19 mouse cellular contexts compared by ENCODE assay signal in genomic region chr9:49681848-49682469, GRCm38 (mm10).
A peak's percentile ranks its signal among the peaks of the same experiment; 100 is the strongest.
DNase-seq lines count a peak whose midpoint lies in the region; ATAC-seq and TF ChIP-seq lines count a peak whose summit lies in the region.
"Had no signal": no experiment of that assay in that cellular context is flagged by ENCODE, and none has a peak within 500 bp of the region (broad histone marks: within the 10 kb centered on the region; RNA-seq: fewer than 3 reads in every experiment).

No protein-coding gene starts in this region.

- peak; percentile 68 for DNase-seq in midbrain, embryonic 11.5 days (ENCODE audit: low spot score, missing footprints)
- DNase-seq in midbrain, embryonic 14.5 days, result no peak
- peak; percentile 83 for DNase-seq in kidney, adult 2 months
- peak; percentile 71 for DNase-seq in kidney, postnatal 14 days
- DNase-seq in forebrain, embryonic 14.5 days (ENCODE audit: low spot score), result no peak
- no peak for DNase-seq in ovary, postnatal 14 days (ENCODE audit: low spot score)
- DNase-seq: adrenal gland, adult 8-10 months; B cell, adult 2 months; cerebellum, adult 11 months; cerebellum, postnatal 14 days; gastrocnemius, postnatal 36 days; heart, postnatal 10 days; layer of hippocampus, adult 9-11 months; lung, embryonic 14.5 days had no signal

- H3K36me3 ChIP-seq in midbrain, embryonic 11.5 days (ENCODE audit: control insufficient read depth, insufficient read depth, low read length), result no peaks in the 10 kb centered on the region
- H3K36me3 ChIP-seq in midbrain, embryonic 14.5 days (ENCODE audit: control insufficient read depth, insufficient read depth, low read length), result no peaks in the 10 kb centered on the region
- no peaks in the 10 kb centered on the region for H3K36me3 ChIP-seq in kidney, adult 2 months (ENCODE audit: control insufficient read depth, insufficient read depth, low read length)
- no peaks in the 10 kb centered on the region for H3K36me3 ChIP-seq in neural tube, embryonic 15.5 days
- H3K36me3 ChIP-seq in forebrain, embryonic 14.5 days (ENCODE audit: control insufficient read depth, insufficient read depth, low read length), result no peaks in the 10 kb centered on the region
- H3K36me3 ChIP-seq: heart, embryonic 10.5 days; intestine, embryonic 15.5 days had no signal

- WGBS in midbrain, embryonic 11.5 days, result 86% methylated on average over 7 of the region's 7 CpGs
- 82% methylated on average over 7 of the region's 7 CpGs for WGBS in midbrain, embryonic 14.5 days
- WGBS in kidney, adult 2 months, result 38% methylated on average over 7 of the region's 7 CpGs
- WGBS in neural tube, embryonic 15.5 days, result 40% methylated on average over 7 of the region's 7 CpGs
- 77% methylated on average over 7 of the region's 7 CpGs for WGBS in forebrain, embryonic 14.5 days

- no peak for TF ChIP-seq CTCF in kidney, adult 2 months (conservative IDR thresholded peaks at IDR 0.05; ENCODE audit: insufficient read depth, insufficient read length, low read depth, low read length)

- no peak overlapping the region for H3K4me3 ChIP-seq in midbrain, embryonic 11.5 days (ENCODE audit: low read depth, low read length)
- no peak overlapping the region for H3K4me3 ChIP-seq in midbrain, embryonic 14.5 days (replicated peaks; ENCODE audit: low read depth, low read length)
- H3K4me3 ChIP-seq in kidney, adult 2 months (ENCODE audit: insufficient read depth, low read depth, low read length), result no peak overlapping the region
- no peak overlapping the region for H3K4me3 ChIP-seq in neural tube, embryonic 15.5 days (replicated peaks)
- no peak overlapping the region for H3K4me3 ChIP-seq in forebrain, embryonic 14.5 days (ENCODE audit: low read depth, low read length)
- H3K4me3 ChIP-seq: heart, embryonic 10.5 days; intestine, embryonic 15.5 days had no signal

- ATAC-seq in midbrain, embryonic 11.5 days (ENCODE audit: low FRiP score), result no peak
- ATAC-seq in midbrain, embryonic 14.5 days (ENCODE audit: low FRiP score, low TSS enrichment), result no peak
- peak; percentile 58; the same call in 1 of the 2 replicates for ATAC-seq in neural tube, embryonic 15.5 days (ENCODE audit: low FRiP score)
- ATAC-seq in forebrain, embryonic 14.5 days, result no peak
- ATAC-seq: intestine, embryonic 15.5 days had no signal

- H3K9ac ChIP-seq in midbrain, embryonic 11.5 days (ENCODE audit: low read length), result no peak overlapping the region
- H3K9ac ChIP-seq in midbrain, embryonic 14.5 days (replicated peaks; ENCODE audit: low read length), result no peak overlapping the region
- no peak overlapping the region for H3K9ac ChIP-seq in neural tube, embryonic 15.5 days (replicated peaks)
- no peak overlapping the region for H3K9ac ChIP-seq in forebrain, embryonic 14.5 days (ENCODE audit: low read length)
- H3K9ac ChIP-seq: intestine, embryonic 15.5 days; lung, embryonic 14.5 days had no signal

- H3K4me2 ChIP-seq in midbrain, embryonic 11.5 days, result no peak overlapping the region
- no peak overlapping the region for H3K4me2 ChIP-seq in midbrain, embryonic 14.5 days (ENCODE audit: low read length)
- no peak overlapping the region for H3K4me2 ChIP-seq in neural tube, embryonic 15.5 days
- no peak overlapping the region for H3K4me2 ChIP-seq in forebrain, embryonic 14.5 days (ENCODE audit: low read length)
- H3K4me2 ChIP-seq: intestine, embryonic 15.5 days; liver, embryonic 11.5 days; lung, embryonic 14.5 days had no signal

- 0 out of 2 replicates have a peak, but pooled peaks cover 3% of the 10 kb centered on the region for H3K4me1 ChIP-seq in midbrain, embryonic 11.5 days (ENCODE audit: control insufficient read depth, insufficient read depth, low read length)
- peaks cover 12% of the 10 kb centered on the region for H3K4me1 ChIP-seq in midbrain, embryonic 14.5 days (ENCODE audit: control insufficient read depth, insufficient read depth, low read length)
- peaks cover 30% of the 10 kb centered on the region for H3K4me1 ChIP-seq in kidney, adult 2 months (ENCODE audit: control insufficient read depth, insufficient read depth, low read length)
- peaks cover 71% of the 10 kb centered on the region for H3K4me1 ChIP-seq in neural tube, embryonic 15.5 days
- peaks cover 8% of the 10 kb centered on the region for H3K4me1 ChIP-seq in forebrain, embryonic 14.5 days (ENCODE audit: control insufficient read depth, insufficient read depth, low read length)

- H3K27ac ChIP-seq in midbrain, embryonic 11.5 days (ENCODE audit: low read depth, low read length), result no peak overlapping the region
- H3K27ac ChIP-seq in midbrain, embryonic 14.5 days (replicated peaks; ENCODE audit: low read depth, low read length), result no peak overlapping the region
- H3K27ac ChIP-seq in kidney, adult 2 months (ENCODE audit: insufficient read depth, low read depth, low read length), result peak overlapping the region; percentile 54; the same call in 1 of the 2 replicates
- H3K27ac ChIP-seq in neural tube, embryonic 15.5 days (replicated peaks), result peak overlapping the region; percentile 4; the same call in 1 of the 2 replicates
- H3K27ac ChIP-seq in forebrain, embryonic 14.5 days (ENCODE audit: low read depth, low read length), result no peak overlapping the region
- H3K27ac ChIP-seq: heart, embryonic 10.5 days; intestine, embryonic 15.5 days; macrophage had no signal

- no peaks in the 10 kb centered on the region for H3K9me3 ChIP-seq in midbrain, embryonic 11.5 days (ENCODE audit: control insufficient read depth, low read length)
- no peaks in the 10 kb centered on the region for H3K9me3 ChIP-seq in midbrain, embryonic 14.5 days (ENCODE audit: control insufficient read depth, low read length)
- no peaks in the 10 kb centered on the region for H3K9me3 ChIP-seq in neural tube, embryonic 15.5 days (replicated peaks)
- no peaks in the 10 kb centered on the region for H3K9me3 ChIP-seq in forebrain, embryonic 14.5 days (replicated peaks; ENCODE audit: control insufficient read depth, low read length)
- H3K9me3 ChIP-seq: heart, embryonic 10.5 days; intestine, embryonic 15.5 days had no signal

- TF ChIP-seq POLR2A in kidney, adult 2 months (IDR thresholded peaks at IDR 0.05; ENCODE audit: low read depth, low read length), result no peak

- H3K27me3 ChIP-seq in midbrain, embryonic 11.5 days (ENCODE audit: control insufficient read depth, insufficient read depth, low read length), result no peaks in the 10 kb centered on the region
- H3K27me3 ChIP-seq in midbrain, embryonic 14.5 days (ENCODE audit: control insufficient read depth, insufficient read depth, low read length), result no peaks in the 10 kb centered on the region
- no peaks in the 10 kb centered on the region for H3K27me3 ChIP-seq in kidney, adult 2 months (replicated peaks; ENCODE audit: control insufficient read depth, insufficient read depth, low read length)
- H3K27me3 ChIP-seq in neural tube, embryonic 15.5 days (replicated peaks), result no peaks in the 10 kb centered on the region
- no peaks in the 10 kb centered on the region for H3K27me3 ChIP-seq in forebrain, embryonic 14.5 days (replicated peaks; ENCODE audit: control insufficient read depth, insufficient read depth, low read length)
- H3K27me3 ChIP-seq: intestine, embryonic 15.5 days had no signal

Comparison
In these comparisons a context has a peak if more than half of its experiments do, and no peak if none do; other contexts are left out.
1. DNase-seq: peak in midbrain, embryonic 11.5 days (single experiment), kidney, adult 2 months (single experiment) and kidney, postnatal 14 days (single experiment); none in midbrain, embryonic 14.5 days (single experiment), forebrain, embryonic 14.5 days (single experiment) and ovary, postnatal 14 days (single experiment).
2. H3K27ac ChIP-seq: peak in kidney, adult 2 months (single experiment) and neural tube, embryonic 15.5 days (single experiment); none in midbrain, embryonic 11.5 days (single experiment), midbrain, embryonic 14.5 days (single experiment) and forebrain, embryonic 14.5 days (single experiment).